Mouse (Mus musculus): Measurements from ENCODE around the gene Gm17268. TPM values are rescaled to one million over a fixed set of nuclear protein-coding genes. Genes with fewer than 3 reads are reported as not detected.

Gm17268 gene
- polyA plus RNA-seq, 1 experiment, result not detected

DNA sequence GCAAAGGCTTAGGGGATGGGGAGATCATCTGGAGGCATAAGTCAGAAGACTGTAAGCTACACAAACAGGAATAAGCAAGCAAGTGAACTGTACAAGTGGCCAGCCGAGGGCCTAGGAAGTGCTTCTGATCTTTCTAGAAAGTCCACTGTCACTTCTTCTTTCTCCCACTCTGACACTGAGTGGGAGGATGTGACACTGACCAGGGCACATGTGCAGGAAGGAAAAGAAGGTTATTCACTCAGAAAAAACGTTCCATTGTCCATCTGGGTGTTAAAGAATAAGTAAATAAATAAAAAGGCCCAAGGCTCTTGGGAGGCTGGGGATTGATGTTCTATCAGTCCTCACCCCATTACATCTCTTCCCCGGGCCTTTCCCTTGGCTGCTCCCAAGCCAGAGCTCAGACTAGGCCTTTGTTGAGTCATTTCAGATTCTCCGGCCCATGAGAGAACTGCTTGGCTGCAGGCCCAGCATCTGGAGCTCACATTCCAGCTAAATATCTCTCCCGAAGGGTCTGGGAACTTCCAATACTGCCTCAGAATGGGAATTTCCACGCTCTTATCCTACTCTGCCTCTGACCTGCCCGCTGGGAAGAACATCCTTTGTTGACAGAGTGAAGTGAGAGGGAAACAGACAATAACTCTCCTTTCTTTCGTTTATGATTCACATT is 5.6 kb downstream of the Gm17268 start:
- no peak for DNase-seq (ENCODE audit: extremely low spot score in 1 of 2, low spot score in 1 of 2)

DNA sequence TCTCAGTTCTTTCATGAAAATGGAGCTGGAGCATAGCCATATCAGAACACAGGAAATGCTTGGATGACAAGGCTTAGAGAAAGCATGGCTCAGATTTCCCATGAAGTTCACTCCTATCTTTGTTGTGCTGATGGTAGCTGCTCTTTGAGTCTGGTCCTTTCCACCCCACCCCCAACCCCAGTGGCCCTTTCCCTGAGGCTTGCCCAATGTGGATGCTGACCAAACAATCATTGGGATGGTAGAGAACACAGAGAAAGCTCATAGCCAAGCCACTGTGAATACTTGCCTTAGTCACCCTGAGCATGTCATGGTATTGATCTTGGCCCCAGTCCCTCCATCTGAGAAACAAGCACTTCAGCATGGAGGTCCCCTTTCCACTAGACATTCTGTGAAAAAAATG is 6.2 kb downstream of the Gm17268 start:
- DNase-seq (ENCODE audit: extremely low spot score in 1 of 2, low spot score in 1 of 2), result no peak

GRCm38 (mm10) chr11:82030171-82030570 is 8.2 kb downstream of the Gm17268 start:
- DNase-seq (ENCODE audit: extremely low spot score in 1 of 2, low spot score in 1 of 2), result no peak

DNA sequence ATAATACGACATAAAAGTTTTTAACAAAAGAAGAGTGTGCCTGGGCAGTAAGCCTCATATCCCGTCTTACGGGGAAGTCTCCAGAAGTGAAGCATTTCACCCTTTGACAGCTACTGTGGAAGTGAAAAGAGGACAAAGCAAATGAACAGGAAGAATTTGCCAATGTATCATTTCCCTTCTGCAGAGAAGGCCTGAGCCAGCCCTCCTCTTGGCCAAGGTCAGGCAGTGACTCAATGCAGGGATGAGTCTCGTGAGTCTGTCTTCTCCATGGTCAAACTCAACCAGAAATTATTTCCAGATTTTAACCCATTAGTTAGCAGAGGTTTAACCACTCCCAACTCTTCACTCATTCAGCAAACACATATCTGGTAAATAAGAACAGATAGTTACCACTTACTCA is 14.6 kb downstream of the Gm17268 start:
- DNase-seq (ENCODE audit: extremely low spot score in 1 of 2, low spot score in 1 of 2), result no peak

- DNase-seq (ENCODE audit: extremely low spot score in 1 of 2, low spot score in 1 of 2), result no peak
Observed at GRCm38 (mm10) chr11:82022504-82023056, 15.8 kb downstream of the Gm17268 start.

DNA sequence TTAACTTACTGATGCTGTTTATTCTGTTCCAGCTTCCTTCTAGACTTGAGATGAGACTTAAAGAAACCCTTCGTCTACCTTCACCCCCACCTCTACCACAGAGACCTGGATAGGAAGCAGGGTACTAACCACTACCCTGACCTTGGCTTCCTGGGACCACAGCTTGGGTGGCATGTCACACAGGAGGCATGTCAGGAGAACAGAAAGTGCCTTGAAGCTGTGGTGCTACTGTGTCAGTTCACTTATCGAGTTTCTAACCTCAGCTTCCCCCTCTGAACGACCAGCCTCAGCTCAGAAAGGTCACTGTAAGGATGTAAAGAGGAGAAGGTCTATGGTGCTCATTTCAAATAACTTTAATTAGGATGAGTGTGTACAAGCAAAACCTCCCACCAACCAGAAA is 17.0 kb downstream of the Gm17268 start:
- DNase-seq (ENCODE audit: extremely low spot score in 1 of 2, low spot score in 1 of 2), result no peak

- DNase-seq (ENCODE audit: extremely low spot score in 1 of 2, low spot score in 1 of 2), result no peak
Observed at GRCm38 (mm10) chr11:82019793-82020192, 18.6 kb downstream of the Gm17268 start.

DNA sequence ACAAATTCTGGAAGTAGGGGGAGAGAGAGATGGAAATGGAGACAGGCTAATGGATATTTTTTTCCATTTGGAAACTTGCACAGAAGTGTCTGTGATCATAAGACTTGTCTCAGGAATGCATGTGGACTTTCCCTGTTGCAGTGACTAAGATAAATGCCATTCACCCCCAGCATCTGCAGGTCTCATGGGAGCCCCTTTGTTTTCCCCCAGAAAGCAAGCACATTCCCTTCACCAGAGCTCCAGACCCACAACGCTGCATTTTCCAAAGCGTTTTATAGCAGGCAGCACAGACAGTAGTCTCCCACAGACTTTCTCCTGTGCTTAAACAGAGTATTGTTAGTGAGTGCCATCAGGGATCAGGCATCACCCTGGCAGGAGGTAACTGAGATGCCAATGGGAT is 19.0 kb downstream of the Gm17268 start:
- DNase-seq (ENCODE audit: extremely low spot score in 1 of 2, low spot score in 1 of 2), result no peak

GRCm38 (mm10) chr11:82016181-82016780 is 22.1 kb downstream of the Gm17268 start:
- DNase-seq (ENCODE audit: extremely low spot score in 1 of 2, low spot score in 1 of 2), result no peak

DNA sequence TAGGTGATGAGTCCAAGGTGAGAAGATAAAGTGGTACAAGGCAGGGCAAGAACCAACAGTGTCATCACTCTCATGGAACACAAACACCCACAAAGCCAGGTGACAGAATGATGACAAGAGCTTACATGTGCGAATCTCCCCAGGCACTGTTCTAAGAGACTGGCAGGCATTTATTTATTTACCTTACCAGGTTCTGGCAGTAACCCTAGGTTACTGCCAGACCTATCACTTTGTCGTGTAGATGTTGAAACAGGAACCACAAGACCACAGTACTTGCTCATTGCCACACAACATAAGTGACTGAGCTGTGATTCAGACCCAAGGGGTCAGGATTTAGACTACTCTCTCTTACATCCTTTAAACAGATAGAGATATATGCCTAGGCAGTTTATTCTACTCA is 23.3 kb downstream of the Gm17268 start:
- no peak for DNase-seq (ENCODE audit: extremely low spot score in 1 of 2, low spot score in 1 of 2)

DNA sequence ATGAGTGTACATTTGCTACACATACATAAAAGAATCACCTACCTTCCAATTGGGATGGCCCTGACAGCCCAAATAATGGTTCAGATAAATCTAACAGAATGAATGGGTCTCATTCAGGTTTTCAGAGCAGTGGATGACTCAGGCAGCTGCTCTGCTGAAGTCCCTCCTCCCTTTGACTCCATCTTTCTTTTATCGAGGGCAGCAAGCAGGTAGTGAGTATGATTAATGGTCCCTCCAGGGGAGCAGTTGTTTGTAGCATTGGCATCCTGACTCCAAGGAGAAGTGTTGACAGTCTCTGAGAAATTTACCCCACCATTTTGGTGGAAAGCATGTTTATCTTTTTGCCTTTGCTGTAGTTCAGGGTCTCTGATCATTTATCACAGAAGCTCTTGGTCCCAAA is 24.6 kb downstream of the Gm17268 start:
- no peak for DNase-seq (ENCODE audit: extremely low spot score in 1 of 2, low spot score in 1 of 2)

- peak in 1 of 2 experiments; percentile 43 for DNase-seq (ENCODE audit: extremely low spot score in 1 of 2, low spot score in 1 of 2)
Observed at GRCm38 (mm10) chr11:82011411-82012193, 26.8 kb downstream of the Gm17268 start.

DNA sequence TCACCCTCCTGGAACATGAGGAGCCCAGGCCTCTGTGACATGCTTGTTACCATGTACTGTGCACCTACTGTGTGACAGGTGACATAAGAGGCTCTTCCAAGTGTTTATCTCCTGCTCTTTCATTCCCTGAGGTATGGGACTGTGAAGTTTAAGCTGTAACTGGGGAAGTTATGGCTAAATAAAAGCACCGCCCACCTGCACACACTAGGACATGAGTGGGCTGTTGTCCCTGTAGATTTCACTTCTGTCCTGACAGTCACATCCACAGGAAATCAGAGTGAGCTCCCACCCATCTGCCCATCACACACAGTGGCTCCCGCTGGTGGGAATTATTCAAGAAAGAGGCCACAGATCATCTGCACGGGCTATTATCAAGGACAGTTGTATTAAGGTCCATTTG is 28.2 kb downstream of the Gm17268 start:
- DNase-seq (ENCODE audit: extremely low spot score in 1 of 2, low spot score in 1 of 2), result peak in 1 of 2 experiments; percentile 33

GRCm38 (mm10) chr11:82006796-82007423 is 31.5 kb downstream of the Gm17268 start:
- DNase-seq (ENCODE audit: extremely low spot score in 1 of 2, low spot score in 1 of 2), result no peak

DNA sequence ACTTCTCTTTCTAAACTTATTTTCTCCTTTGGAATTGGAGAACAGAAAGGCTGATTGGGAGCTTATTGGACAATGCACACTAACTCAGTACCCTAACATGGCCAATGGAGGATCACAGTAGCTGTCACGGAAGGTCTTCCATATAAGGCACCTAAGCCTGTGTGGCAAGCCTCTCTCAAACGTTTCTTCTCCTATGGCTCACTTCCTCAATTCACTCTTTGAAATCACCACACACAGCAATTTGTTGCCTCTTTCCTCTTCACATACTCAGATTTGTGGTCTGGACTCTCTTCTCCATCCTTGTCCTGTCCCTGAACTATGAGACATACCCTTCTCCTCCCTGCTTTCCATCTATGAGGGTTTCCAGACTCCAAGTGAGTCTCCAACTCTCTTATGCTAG is 33.6 kb downstream of the Gm17268 start:
- no peak for DNase-seq (ENCODE audit: extremely low spot score in 1 of 2, low spot score in 1 of 2)

DNA sequence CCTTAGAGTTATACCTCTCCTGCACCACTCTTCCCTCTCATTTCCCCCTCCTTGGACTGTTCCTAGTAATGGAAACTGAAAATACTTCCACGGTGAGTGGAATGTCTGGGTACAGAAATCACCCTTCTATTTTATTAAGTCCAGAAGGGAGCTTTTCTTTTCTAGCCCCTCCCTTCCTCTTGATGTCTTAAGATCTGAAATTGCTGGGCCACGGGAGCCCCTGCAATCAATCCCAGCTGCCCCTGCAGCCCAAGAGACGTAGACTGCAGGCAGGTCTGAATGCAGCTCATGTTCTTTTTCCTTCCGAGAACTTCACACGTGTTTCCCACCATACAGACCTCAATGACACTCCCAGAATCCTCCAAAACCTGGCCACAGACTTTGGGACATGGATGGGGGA is 37.8 kb downstream of the Gm17268 start:
- no peak for DNase-seq (ENCODE audit: extremely low spot score in 1 of 2, low spot score in 1 of 2)

- DNase-seq (ENCODE audit: extremely low spot score in 1 of 2, low spot score in 1 of 2), result no peak
Observed at GRCm38 (mm10) chr11:81999469-81999868, 38.9 kb downstream of the Gm17268 start.

DNA sequence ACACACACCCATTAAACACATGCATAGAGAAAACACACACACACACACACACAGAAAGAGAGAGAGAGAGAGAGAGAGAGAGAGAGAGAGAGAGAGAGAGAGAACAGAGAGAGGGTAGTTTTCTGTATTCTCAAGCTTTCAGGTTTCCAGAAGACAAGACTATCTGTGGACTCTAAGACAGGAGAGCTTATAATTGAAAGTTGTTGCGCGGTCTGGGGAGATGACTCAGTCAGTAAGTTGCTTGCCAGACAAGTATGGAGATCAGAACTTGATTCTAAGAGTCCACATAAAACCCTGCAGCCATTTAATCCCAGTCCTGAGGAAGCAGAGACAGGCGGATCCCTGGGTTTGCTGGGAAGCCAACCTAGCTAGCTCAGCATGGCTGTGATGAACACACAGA is 39.7 kb downstream of the Gm17268 start:
- DNase-seq (ENCODE audit: extremely low spot score in 1 of 2, low spot score in 1 of 2), result no peak

DNA sequence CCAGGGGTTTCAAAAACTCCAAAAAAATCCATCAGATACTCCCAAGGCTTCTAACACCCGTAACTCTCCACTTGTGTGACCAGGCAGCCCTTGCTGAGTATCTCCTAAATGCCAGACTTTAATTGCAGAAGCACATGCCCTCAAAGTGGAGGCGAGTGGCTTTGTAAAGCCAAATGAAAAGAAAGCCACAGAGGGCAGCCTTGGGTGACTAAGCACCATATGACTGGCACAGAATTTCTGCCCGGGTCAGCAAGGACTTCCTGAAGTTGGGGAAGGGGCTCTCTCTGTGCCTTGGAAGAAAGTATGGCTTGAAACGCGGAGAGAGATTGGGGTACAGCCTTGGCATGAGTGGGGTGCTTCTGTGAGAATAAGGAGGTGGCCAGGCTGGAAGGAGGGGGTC is 41.3 kb downstream of the Gm17268 start:
- no peak for DNase-seq (ENCODE audit: extremely low spot score in 1 of 2, low spot score in 1 of 2)

- DNase-seq (ENCODE audit: extremely low spot score in 1 of 2, low spot score in 1 of 2), result peak; percentile 55 to 92
Observed at GRCm38 (mm10) chr11:81996172-81996841, 42.1 kb downstream of the Gm17268 start.

Measured in frontal cortex, adult 2 months (tissue).